Mouse (Mus musculus) bone marrow macrophage, adult 2 months (primary cell): Measurements from ENCODE around the gene Phykpl.

Experiments used
- CTCF ChIP-seq: IDR thresholded peaks from 2 replicates; pipeline ENCODE4 v1.5.1; 2012; ENCODE audit warnings: low read depth, mild to moderate bottlenecking, low read length, moderate library complexity
- POLR2A ChIP-seq: IDR thresholded peaks from 2 replicates; pipeline ENCODE4 v1.6.1; 2012; ENCODE audit warnings: mild to moderate bottlenecking, low read depth, low read length, borderline replicate concordance

GRCm38 (mm10) chr11:51542424-51542823 is 42.1 kb upstream of the Phykpl start:
- TF ChIP-seq CTCF: no peak
- TF ChIP-seq POLR2A: no peak
